Mouse (Mus musculus) induced T-regulatory cell, adult 2 months (primary cell): ENCODE measurements at regions not wholly inside any gene's neighbourhood (a gene's known extent, or its start where the extent isn't known, plus 50 kb on each side); places are given as distances from the start of the nearest gene placed in this dataset.

Source experiments
- DNase-seq: peaks from one replicate; pipeline ENCODE4 v3.0.0-alpha.2; 2012; ENCODE audit warnings: low read depth

DNA sequence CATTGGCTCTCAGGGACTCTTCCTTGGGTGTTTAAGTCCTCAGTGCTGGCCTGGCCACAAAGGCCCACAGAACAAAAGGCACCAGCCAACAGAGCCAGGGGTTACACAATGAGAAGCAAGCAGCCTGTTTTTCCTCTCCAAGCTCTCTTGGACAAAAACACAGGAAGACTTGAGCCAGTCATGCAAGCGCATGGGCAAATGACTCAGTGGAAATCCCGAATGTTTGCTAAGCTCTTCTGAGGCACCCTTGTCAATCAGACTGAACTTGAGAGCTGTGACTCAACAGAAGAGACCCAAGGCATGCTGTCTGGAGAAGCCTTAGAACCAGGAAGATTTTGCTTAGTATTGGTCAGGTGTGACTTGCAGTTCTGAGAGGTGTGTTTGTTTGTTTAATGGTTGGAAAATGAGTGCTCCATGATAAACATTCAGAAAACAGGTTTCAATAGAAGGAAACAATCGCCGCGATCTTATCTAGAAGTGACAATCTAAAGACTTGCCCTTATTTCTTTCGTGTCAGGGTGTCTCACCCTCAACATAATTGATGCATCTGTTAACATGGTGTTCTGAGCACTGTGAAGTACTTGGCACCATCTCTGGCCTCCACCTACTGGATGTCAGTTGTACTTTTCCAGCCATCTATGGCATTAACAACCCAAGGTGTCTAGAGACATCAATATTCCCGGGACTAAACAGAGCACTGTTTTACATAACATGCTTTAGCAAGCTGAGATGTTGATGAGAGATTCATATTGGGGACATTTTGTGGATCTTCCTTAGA lies 124.0 kb upstream of the Tmc1 start:
- no peak for DNase-seq

DNA sequence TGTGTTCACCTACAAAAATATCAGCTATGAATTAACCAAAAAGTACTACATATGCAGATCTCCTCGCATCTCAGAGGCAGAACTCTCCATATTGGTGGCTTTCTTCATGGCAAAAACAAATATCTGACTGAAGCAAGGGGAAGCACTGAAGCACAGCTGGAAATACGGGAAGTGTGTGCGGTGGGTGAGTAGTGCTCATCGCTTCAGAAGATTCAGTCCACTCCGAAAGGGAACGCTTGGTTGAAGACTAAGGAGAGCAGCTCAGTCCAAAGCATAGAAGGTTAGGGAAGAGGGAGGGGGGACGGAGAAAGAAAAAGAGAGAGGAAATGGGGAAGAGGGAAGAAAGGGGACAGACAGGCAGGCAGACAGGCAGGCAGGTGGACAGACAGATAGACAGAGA lies 114.4 kb upstream of the Tmc1 start:
- DNase-seq = no peak

DNA sequence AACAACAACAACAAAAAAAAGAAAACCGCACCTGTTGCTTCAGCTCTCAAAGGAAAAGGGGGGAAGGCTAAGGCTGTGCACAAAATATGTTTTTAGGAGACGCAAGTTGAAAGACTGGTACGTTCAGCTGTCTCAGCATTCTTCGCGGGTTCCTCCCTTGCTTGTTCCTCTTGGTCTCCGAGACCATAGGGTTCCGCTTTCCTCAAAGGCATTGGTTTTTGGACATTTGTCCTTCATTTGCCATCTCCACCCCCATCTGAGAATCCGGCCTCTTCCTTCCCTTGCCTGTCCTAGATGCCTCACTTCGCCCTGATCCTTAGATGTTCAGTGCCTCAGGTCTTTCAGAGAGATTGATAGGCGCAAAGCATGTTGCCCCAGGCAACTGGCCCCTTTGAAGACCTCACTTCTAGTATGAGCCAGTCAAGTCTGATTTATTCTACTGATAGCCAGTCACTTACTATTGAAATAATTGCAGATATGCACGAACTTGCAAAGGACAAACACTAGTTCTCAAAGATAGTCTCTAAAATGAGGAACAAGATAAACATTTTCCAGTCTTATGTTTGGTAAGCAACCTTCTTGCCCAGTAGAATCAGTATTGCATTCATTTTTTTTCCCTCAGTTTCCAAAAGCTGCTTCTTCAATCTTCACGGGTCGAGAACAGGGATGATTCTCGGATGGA lies 112.6 kb upstream of the Tmc1 start:
- no peak for DNase-seq

DNA sequence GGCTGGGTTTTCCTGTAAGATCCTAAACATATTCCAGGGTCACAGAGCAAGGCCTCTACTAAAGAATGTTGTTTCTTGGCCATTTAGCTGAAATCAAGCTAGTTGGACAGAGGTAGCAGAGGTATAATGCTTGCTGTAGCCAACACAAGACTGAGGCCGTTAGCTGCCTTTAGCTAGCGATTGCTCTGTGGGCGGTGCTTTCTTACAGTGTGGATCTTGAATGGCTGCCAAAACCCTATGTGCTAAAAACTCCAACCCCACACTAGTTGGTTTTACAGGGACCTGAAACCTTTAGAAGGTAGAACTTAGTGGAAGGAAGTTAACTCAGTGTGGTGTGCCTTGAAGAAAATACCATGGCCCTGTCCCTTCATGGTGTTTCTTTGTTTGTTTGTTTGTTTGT lies 110.9 kb upstream of the Tmc1 start:
- peak; percentile 2 for DNase-seq

DNA sequence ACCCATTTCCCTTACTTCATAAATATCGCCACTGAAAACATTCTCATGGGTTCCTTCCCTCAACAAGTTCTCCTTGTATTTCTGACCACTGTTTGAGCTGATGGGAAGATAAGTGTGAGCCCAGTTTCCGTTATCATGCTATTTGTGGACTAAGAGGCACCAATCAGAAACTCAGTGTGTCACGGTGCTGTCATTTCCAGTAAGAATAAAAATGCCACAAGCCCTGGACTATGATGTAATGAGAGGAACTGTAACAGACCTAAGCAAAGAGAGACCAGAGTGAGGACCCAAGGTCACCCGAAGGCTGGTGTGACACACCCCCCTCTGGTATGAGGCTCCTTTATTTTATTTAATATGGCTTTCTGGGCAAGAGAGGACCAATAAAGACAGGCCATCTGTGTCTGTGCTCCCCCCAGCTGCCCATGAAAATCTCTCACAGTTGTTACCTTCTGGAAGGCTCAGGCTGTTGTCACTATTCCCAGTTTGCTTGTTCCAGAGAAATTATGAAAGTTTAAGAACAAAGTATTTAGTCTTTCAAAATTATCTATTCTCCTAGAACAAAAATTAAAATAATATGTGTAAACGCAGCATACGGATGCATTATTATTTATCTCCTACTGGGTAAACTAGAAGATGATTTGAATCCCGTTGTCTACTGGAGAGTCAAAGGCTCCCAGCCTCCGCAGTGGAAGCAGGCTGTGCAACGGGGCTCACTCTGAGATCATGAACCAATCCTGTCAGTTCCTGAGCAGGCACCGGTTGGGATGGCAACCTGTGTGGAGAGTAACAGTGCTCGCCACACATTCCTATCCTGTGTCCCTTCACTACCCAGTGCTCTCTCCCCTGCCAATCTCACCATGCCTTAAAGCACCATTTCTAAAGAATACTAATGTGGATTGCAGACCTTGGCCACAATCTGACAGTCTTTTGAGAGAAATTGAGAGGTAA lies 99.9 kb upstream of the Tmc1 start:
- no peak for DNase-seq

DNA sequence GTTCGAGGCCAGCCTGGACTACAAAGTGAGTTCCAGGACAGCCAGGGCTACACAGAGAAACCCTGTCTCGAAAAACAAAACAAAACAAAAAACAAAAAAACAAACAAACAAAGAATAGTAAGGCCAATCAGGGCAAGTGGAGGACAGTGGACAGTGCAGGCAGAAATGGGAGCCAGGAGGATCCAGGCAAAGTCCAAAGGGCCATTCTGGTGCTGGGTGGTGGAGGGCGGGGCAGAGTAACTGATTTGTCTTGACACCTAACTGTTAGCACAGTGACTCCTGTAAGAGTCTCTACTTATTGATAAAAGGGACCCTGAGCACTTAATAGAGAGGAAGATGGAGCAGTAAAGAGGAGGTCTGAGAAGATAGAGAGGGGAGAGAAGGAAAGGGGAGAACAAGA lies 98.8 kb upstream of the Tmc1 start:
- DNase-seq = no peak

DNA sequence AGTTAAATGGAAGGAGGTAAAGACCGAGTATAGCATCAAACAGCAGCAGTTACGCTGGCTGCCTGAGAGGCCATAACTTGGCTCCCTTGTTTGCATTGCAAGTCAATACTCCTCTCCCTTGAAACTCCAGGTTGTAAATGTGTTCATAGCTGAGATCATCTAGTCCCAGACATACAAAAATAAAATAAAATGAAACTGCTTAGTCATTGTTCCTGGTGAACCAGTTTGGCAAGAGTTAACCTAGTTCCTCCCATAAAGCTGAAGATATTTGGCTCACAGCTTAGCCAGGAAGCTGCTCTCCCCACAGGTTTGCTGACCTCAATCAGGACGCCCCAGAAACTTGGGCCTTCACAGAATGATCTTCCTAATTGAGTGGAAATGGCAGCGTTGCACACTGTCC lies 97.9 kb upstream of the Tmc1 start:
- no peak for DNase-seq

DNA sequence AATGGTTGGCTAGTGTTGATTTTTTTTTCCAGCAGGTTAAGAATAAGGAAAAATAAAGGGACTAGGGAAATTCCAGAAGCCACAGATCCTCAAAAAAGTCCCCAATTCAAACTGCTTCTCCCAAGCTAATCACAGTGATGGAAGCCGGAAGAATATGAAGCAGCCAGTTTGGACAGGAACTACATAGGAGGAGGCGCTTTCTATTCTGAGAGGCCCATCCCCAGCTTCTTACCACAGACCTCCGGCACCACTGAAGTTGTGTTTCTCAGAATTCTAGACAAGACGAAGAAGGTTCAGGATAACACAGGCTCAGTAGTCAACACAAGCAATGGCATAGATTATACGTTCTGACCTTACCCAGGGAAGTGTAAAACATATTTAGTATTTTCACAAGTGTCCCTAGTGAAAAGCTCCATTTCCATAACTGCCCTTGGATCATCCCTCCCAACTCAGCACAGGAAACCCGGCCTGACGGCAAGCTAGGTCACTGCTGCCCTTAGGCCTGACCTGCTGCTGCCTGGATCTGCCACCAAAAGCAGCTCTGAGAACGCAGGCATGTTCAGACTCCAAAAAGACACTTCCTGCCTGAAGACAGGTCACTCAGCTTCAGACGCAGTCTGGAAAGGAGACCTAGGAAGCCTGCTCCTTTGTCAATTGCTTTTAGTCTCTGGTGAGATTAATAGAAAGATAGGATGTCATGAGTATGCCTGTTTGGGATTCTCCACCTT lies 97.2 kb upstream of the Tmc1 start:
- DNase-seq = peak; percentile 14

DNA sequence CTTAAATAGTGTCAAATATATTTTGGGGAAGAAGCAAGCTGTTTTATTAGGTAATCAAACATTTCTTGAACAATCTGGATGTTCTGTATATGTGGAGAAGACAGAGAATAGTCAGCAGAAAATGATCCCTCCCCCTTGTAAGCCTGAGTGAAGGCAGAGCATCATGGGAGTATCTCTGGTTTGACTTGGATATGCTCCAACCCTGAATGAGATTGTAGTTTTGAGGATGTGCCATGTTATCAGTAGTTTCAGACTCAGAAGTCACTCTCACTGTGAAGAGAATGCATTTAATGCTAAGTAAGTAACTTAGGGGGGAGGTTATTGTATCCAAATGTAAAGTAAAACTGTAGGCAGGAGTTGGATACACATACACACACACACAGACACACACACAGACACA lies 95.3 kb upstream of the Tmc1 start:
- DNase-seq = no peak

DNA sequence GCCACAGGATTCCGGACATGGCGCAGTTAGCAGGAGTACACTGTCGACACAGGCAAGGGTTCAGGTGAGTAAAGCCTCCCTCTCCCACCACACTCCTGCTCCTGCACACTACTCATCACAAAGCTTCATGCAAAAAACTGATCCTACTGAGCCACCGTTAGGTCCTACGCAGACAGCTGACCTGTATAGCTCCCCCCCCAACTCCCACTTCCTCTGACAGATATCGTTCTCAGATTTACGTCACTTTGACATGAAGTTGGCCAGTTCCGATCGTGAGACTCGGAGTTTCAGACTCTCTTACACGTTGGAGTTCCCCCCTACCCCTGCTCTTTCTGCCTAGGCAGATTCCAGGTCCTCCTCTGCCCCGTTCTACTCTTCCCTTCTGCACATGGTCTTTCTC lies 91.6 kb upstream of the Tmc1 start:
- DNase-seq = no peak

DNA sequence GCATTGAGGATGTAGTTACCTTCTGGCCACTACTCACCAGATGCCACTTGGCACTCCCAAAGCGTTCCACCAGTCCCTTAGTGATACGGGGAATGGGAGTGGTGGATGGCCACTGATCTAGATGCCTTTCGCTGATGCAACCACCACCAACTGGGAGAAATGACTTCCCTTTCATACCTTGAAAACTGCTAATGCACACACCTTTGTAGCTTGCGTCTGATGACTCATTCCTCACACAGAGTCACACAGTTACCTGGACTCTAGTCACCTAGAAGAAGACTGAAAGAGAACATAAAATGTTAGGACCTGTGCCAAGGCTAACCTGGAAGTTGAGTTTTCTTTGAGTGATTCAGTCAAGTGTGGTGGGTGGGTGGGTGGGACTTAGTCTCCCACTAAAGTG lies 90.0 kb upstream of the Tmc1 start:
- no peak for DNase-seq

DNA sequence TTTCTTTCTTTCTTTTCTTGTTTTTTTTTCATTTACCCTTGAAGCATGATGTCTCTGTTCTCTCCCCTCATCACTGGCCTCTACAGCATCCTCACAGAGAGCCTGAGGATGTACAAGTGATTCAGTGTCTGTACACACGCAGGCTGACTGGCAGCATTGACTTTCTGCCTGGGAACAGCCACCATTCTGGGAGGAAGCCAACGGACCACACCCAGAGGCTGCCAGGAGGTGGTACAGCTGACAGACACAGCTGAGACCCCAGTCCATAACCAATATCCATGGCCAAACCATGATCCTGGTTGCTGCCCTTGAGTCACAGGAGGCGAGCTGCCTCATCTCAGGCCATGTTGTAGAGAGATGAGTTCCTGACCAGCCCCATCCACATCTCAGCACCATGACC lies 88.5 kb upstream of the Tmc1 start:
- DNase-seq = no peak

DNA sequence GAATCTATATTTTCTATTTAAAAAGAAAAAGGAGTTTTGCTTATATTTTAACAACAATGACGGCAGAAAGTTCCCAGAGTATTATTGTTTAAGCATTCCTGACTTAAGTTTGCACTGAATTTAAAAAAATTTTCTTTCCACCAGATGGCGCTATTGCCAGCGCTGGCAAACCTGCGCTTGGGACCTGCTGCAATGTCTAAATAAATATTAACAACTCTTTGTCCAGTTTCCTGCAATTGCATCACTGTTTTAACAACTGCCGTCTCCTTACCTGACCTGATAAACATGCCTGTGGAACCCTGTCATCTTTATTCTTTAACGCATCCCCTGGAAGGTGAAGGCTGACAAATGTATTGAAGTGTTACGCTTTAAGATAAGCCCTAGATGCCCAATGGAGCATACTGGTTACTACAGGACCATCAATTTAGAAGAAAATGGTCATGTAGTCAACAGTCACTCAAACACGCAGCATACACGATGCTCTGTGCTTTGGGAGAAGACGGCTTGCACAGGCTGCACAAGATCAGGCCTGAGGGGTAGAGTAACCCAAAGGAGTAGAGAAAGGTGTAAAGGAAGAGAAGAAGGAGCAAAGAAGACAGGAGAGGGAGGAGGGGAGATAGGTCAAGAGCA lies 83.6 kb upstream of the Tmc1 start:
- DNase-seq = peak; percentile 65

DNA sequence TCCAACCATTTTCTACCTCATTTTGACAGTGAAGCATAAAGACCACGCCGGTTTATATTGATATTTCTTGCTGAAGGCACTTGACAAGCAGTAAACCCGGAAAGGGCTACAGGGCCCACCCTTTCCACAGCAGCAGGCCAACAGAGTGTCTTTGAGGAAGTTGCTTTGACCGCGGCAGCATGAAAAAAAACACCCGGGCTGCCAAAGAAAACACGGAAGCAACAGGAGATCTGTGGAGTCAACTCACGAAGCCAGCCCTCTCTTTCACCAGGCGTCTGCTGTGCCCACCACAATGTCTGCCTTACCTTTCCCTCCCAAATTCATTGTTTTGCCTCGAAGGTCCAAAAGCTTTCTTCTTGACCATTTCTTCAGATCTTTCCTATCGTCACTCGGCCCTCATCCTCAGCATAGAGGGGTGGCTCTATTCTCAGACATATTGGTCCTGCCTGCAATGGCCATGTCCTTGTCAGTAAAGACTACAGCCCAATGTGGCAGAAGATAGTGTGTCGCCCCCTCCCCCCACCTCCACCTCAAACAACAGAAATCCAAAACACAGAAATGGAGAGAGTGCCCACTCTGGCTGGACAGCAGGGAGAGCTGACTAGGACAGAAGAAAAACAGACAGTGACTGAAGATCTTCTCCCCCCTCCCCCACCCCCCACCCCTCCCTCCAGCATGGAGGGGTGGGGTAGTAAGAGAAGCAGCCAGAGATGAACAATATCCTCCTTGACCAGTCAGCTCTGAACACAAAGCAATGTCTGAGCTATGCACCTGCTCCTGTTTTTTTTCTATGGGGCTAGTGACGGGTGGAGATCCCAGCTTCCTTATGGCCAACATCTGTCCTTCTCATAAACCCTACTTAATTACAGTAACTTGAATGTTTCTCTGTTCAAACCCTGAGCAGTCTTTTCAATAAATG lies 82.8 kb upstream of the Tmc1 start:
- DNase-seq = peak; percentile 24

DNA sequence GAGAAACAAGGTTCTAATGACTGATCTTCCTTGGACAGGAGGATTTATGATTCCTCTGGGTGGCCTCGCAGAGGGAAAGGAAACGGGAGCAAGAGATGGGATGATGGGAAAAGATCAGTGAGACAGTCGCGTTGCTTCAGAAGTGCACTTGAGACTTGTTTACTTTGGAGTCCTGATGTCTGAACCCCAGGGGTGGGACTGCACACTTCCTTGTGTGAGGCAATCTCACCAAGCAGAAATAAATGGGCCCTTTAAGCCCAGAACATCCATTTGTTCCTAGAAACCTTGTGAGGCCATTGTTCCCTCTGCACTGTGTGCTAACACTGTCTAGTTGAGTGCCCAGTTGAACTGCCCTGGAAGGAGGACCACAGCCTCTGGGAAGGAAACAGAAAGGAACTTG lies 81.5 kb upstream of the Tmc1 start:
- DNase-seq = no peak

DNA sequence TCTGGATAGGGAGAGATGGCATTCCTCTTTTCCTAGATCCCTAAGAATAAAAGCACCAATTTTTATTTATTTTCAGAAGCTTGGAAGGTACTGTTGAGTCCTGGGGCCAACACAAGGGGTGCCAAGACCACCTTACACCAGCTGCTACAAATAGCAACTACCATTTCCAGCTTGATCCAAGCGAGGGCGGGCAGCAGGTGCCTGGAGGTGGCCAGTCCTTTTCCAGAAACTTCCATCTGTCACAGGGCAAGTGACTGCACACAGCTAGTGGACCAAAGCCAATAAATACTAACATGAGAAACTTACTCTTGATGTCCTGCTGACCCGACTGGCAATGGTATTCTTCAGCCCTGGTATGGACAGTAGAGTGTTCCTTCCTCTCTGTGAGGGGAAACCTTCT lies 80.0 kb upstream of the Tmc1 start:
- DNase-seq = no peak

DNA sequence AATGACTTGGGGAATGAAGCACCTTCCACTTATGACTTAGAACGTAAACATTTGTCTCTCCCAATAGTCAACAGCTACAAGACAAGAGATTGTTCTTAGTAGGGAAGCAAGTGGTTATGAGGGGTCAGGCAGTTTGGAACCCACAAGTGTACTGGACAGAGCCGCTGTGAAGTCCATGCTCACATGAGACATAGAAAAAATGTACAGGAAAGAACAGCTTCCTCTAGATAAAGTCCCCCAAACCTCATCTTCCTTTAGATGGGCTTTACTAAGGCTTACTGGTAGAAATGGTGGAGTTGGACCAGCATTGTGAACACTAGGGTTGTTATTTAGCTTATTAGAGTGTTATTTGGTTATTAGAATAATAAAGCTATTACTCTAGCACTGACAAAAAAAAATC lies 78.6 kb upstream of the Tmc1 start:
- DNase-seq = no peak

DNA sequence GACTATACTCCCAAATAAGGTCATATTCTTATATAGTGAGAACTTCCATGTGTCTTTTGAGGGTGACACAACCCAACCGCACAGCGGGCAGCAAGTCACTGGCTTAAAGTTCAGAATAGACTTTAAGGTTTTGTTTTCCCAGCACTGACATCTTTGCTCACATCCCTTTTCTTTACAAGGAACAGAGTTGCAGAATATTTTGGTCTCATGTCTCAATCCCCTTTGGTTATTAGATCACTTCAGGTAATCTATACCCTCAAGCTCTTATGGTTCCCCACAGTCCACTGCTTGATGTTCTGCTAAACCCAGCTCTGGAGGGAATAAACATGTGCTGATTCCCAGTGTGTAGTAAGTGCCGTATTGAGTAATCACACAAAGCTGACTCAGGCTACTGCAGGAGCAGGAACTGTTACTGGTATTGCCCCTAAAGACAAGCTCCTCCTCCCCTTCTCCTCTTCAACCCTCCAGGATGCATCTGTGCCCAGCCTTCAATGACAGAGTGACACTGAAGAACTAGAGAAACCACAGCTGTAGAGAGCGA lies 77.8 kb upstream of the Tmc1 start:
- DNase-seq = no peak

DNA sequence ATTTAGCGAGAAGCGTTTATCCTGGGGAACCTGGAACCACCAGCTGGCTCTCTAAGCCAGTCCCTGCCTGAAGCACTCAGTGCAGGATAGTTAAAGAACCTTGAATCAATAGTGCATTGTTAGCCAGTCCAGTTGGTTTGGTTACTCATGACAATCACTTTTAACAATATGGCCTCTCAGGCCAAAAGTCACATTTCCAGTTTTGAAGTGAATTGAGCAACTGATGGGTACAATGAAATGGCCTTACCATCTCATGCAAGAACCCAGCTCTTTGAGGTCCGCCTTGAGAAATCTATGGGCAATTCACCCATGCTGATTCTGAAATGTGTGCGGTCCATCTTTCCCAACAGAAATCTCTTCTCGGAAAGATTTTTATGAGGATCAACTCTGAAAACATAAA lies 77.0 kb upstream of the Tmc1 start:
- no peak for DNase-seq

DNA sequence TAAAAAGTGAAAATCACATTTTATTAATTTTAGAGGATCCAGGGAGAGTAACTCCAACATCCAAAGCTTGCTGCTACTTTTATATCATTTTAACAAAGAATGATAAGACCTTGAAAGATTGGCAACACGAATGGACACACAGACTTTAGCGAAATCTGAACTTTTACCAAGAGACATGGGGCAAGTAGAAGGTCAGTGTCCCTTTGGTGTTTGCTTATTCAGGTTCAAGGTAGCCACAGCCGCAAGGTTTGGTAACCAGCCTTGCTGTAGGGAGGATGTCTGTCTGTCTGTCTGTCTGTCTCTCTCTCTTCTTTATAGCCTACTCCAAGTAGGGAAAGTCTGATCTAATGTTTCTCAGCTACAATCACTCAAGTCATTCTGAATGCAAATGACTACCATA lies 75.0 kb upstream of the Tmc1 start:
- no peak for DNase-seq
